Mouse (Mus musculus) spleen, adult 2 months (tissue): ENCODE results near the gene Fam160b1.

Experiments
- CTCF ChIP-seq: fragments of 200-500 bp; IDR thresholded peaks from 2 replicates; pipeline ENCODE4 v1.5.1; 2011; ENCODE audit warnings: mild to moderate bottlenecking, inconsistent platforms; ENCODE audit not compliant: insufficient read depth, insufficient read length, insufficient replicate concordance; ENCODE audit errors: extremely low read depth
- POLR2A ChIP-seq: fragments of 200-500 bp; IDR thresholded peaks from 2 replicates; pipeline ENCODE4 v1.6.1; 2011; ENCODE audit warnings: low read depth, low read length, inconsistent platforms

DNA sequence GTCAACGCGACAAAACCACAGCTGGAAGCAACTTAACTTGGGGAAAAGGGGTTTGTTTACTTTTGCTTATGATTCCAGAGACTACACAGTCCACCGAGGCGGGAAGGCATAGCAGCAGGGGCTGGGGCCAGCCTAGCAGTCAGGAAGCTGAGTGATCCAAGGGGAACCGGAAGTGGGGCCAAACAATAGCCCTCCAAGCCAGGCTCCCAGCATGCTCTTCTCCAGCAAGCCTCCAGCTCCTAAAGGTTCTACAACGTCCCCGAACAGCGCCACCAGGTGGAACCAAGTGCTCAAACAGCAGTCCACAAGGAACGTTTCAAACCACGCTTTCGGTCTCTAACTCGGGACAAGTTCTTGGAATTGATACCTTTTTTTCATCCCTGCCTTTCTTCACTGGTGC, 2.2 kb upstream of the Fam160b1 start:
- TF ChIP-seq CTCF = peak; percentile 61; the same call in 1 of the 2 replicates
- TF ChIP-seq POLR2A = peak; percentile 13; the same call in 1 of the 2 replicates
